Mouse (Mus musculus) heart, adult 2 months (tissue): ENCODE measurements at regions not wholly inside any gene's neighbourhood (a gene's known extent, or its start where the extent isn't known, plus 50 kb on each side); places are given as distances from the start of the nearest gene placed in this dataset.

ENCODE experiments used
- CTCF ChIP-seq: fragments of 200-600 bp; IDR thresholded peaks from 2 replicates; pipeline ENCODE4 v1.8.1; 2022; ENCODE audit warnings: antibody characterized with exemption, mild to moderate bottlenecking, moderate library complexity
- POLR2A ChIP-seq: fragments of 200-500 bp; IDR thresholded peaks from 2 replicates; pipeline ENCODE4 v1.6.1; 2011; ENCODE audit warnings: mild to moderate bottlenecking, low read depth, low read length, control low read depth; ENCODE audit not compliant: insufficient read depth

- TF ChIP-seq POLR2A (no peak), CTCF (no peak)
Measured at GRCm38 (mm10) chr5:91303702-91304101, 99.1 kb downstream of the Btc start.
